Mouse (Mus musculus) kidney, adult 18-20 months (tissue): ENCODE measurements around the gene Cstf3.

Experiments used
- DNase-seq: peaks from one replicate; pipeline ENCODE4 v3.0.0; 2021

Gene Cstf3

DNA sequence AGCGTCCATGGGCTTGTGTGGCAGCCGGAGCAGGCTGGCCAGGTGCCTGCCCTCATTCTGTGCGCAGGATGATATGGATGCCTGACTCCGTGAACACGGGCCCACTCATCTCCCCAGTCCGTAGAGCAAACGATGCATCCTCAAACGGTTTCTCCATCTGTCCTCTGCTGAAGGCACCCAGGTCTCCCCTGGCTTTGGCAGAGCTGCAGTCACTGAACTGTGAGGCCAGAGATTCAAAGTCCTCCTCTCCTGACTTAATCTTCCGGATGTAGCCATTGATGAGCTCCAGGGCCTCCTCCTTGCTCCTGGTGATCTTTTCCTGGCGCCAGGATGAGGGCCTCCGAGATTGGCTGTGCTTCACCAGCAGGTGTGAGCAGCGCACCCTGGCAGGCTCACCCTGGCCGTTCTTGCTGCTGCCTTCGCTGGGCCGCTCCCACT is 124.0 kb downstream of the Cstf3 start:
- peak; percentile 38 for DNase-seq
